Mouse (Mus musculus): ENCODE results near the gene Ece2. TPM values are rescaled to one million over a fixed set of nuclear protein-coding genes. Genes with fewer than 3 reads are reported as not detected.

Gene Ece2
- total RNA-seq, 2 experiments from 2014 or later, result 21.5 to 26.8 TPM

DNA sequence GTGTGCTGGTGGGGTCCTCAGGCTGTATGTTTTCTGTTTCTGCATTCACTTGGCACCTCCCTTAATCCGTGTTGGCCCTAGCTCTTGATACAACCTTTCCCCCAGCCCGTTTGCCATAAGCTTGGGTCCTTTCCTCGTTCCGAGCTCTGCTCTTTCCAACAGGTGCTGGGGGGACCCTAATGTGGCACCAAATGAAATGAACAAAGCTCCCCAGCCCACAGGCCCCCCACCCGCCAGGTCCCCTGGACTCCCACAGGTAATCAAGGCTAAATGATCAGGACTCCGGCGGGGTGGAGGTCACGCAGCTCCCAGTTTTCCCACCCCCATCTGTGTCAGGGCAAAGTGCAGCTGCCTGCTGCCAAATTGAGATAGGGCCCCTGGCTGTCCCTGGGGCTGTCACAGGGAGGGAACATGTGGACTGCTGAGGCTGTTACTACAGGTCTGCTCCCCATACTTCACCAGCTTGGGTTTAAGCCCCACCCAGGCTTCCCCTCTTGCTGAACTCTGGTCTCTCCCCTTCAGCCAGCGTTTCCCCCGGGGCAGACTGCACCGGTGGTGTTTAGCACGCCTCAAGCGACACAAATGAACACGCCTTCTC lies 44.2 kb downstream of the Ece2 start:
- DNase-seq (ENCODE audit: low spot score in 2 of 2), result no peak
- intact Hi-C loops (cut with DNase I), result loop anchor here (2.0 kb wide), 1 partner anchor 21 kb away; no protein-coding TSS in a partner anchor

DNA sequence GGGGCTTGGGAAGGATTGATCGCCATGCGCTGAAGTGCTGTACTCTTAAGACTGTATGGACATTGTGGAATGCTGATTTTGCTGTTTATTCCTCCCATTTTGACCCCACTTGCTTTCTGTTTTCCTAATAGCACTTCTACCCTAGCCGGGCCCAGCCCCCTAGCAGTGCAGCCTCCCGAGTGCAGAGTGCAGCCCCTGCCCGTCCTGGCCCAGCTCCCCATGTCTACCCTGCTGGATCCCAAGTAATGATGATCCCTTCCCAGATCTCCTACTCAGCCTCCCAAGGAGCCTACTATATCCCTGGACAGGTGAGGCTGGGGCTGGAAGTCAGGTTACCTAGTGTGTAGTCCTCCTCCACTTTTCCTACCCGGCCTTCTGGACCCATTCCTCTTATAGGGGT lies 45.6 kb downstream of the Ece2 start:
- intact Hi-C loops (cut with DNase I), result no loop called here
- DNase-seq (ENCODE audit: low spot score in 2 of 2), result no peak

DNA sequence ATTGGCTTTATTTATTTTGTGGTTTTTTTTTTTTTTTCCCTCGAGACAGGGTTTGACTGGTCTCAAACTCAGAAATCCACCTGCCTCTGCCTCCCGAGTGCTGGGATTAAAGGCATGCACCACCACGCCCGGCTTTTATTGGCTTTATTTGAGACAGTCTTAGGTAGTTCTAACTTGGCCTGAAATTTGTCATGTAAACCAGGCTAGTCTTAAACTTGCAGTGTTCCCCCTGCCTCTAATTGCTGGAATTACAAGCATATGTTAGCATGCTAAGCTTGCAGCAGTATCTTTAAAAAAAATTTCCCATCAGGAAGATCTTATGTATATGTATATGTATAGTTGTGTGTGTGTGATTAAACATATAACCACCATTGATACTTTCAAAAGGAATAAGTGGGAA lies 47.1 kb downstream of the Ece2 start:
- DNase-seq (ENCODE audit: low spot score in 2 of 2), result no peak
- intact Hi-C loops (cut with DNase I), result no loop called here

DNA sequence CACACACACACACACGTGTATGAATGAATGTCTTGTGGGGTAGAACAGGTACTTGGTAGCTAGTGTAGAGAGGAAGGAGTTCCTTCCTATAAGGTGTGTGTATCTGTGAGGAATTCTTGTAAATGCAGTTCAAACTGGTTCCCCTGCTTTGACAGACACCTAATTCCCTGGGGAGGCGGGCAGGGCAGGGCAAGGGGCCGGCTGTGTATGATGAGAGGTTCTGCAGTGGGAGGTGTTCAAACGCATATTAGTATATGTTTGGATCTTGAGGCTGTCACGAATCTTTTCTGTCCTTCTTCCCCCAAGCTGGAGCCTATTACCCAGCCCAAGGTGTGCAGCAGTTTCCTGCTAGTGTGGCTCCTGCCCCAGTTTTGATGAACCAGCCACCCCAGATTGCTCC lies 47.8 kb downstream of the Ece2 start:
- no peak for DNase-seq (ENCODE audit: low spot score in 2 of 2)
- intact Hi-C loops (cut with DNase I), result no loop called here

- intact Hi-C loops (cut with DNase I), result loop anchor here (2.0 kb wide), 1 partner anchor 15 kb away; the partner anchor contains the start of gene Fam131a
- DNase-seq (ENCODE audit: low spot score in 2 of 2), result peak; percentile 64 to 84
These were observed 48.5 kb downstream of the Ece2 start for GRCm38 (mm10) chr16:20677974-20678675.

DNA sequence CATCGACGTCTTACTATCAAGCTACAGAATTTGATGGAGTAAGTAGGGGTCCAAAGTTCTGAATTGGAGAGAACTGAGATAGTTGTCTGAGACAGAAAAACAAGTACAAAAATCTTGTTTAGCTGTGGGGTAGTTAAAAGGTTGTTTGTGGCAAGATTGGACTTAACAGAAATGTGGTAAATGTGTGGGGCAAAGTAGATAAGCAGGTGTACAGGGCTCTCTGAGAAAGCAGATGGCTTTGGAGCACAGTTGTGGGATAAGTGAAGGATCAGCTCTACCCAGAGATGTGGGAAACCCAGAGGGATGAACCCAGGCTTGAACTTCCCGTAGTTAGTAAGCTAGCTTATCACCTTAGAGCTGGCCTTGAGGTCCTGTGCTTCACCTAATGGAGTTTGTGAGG lies 61.1 kb downstream of the Ece2 start:
- no peak for DNase-seq (ENCODE audit: low spot score in 2 of 2)
- intact Hi-C loops (cut with DNase I), result no loop called here

DNA sequence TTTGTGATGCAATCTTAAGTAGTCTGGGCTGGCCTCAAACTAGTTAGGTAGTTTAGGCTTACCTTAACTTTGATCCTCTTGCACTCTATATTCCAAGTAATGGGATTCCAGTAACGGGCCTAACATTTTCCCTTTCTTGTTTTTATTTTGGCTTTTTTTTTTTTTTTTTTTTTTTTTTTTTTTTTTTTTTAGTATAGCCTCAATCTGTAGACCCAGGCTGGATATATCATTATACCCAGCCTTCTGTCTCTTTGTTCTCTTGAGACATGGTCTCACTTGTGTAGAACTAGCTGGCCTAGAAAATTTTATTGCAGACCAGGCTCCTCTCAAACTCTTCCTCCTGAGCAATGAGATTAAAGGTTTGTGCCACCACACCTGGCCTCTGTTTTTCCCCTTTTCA lies 62.0 kb downstream of the Ece2 start:
- intact Hi-C loops (cut with DNase I), result loop anchor here (2.0 kb wide), 1 partner anchor 13 kb away; no protein-coding TSS in a partner anchor
- DNase-seq (ENCODE audit: low spot score in 2 of 2), result no peak

DNA sequence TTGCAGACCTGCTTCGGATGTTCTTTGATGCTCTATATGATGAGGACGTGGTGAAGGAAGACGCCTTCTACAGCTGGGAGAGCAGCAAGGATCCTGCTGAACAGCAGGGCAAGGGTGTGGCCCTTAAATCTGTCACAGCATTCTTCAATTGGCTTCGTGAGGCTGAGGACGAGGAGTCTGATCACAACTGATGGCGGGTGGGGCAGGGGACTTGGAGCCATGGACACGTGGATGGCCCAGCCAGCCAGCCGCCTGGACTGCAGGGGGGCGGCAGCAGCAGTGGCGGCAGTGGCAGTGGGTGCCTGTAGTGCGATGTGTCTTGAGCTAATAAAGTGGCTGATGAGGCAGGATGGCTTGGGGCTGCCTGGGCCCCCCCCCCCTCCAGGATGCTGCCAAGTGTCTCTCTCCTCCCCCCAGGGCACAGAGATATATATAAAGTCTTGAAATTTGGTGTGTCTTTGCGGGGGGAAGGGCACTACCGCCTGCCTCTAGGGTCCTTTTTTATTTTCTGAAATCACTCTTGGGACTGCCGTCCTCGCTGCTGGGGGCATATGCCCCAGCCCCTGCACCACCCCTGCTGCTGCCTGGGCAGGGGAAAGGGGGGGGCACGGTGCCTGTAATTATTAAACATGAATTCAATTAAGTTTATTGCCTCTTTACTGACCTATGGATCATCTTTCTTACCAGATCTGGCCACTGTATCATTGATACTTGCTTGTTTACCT lies 62.8 kb downstream of the Ece2 start:
- intact Hi-C loops (cut with DNase I), result loop anchor here (2.0 kb wide), 1 partner anchor 14 kb away; no protein-coding TSS in a partner anchor

GRCm38 (mm10) chr16:20693111-20693701 lies 63.6 kb downstream of the Ece2 start, which contains the start of gene Fam131a:
Gene Fam131a (plus strand): TSS chr16:20693241.
- intact Hi-C loops (cut with DNase I), result loop anchor here (2.0 kb wide), 1 partner anchor 14 kb away; no protein-coding TSS in a partner anchor
- peak; percentile 95 to 98 for DNase-seq (ENCODE audit: low spot score in 2 of 2)

More for the DNA sequence above, 62.8 kb downstream of the Ece2 start:
- no peak for DNase-seq (ENCODE audit: low spot score in 2 of 2)

- intact Hi-C loops (cut with DNase I), result loop anchor here (1.0 to 5.0 kb wide), 4 partner anchors 22 to 488 kb away; partner anchors contain the start of genes Clcn2 and Polr2h
- DNase-seq (ENCODE audit: low spot score in 2 of 2), result peak; percentile 73 to 96
These were observed 65.2 kb downstream of the Ece2 start for GRCm38 (mm10) chr16:20694781-20695180.

DNA sequence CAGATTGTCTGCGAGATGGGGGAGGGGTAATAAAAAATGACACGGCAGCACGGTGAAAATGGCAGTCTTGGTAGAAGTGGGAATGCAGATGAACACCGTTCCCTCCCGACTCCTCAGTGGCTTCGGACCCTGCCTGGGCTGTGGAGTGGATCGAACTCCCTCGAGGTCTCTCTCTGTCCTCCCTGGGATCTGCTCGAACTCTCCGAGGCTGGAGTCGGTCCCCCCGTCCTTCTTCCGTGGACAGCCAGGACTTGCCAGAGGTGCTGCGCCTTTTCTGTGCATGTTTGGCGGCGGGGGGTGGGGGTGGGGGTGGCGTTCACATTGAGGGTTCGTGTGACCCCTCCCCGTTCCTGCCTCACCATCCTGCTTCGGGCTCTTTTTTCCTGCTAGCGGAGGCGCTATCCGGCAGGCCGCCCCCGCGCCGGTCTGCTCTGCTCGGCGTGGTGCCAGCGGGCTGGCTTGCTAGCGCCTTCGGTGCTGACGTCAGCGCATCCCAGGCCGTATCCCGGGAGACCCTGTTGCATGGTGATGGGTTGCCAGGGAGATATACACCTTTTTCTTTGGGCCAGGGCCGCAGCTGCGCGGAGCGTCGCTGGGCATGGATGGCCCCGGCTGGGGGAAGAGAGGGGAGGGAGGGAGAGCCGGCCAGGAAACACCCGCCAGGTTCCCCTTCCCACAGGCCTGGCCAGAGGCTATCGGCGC lies 66.1 kb downstream of the Ece2 start:
- intact Hi-C loops (cut with DNase I), result loop anchor here (1.0 to 5.0 kb wide), 4 partner anchors 21 to 487 kb away; partner anchors contain the start of genes Clcn2 and Polr2h
- DNase-seq (ENCODE audit: low spot score in 2 of 2), result peak; percentile 99

Small RNA genes within 50 kb of the gene (microRNA-seq; reads per million reads assigned to microRNA genes)
- 403 to 620 reads per million in 2 experiments for gene Mir1224

Other genes starting within 250 kb of the Ece2 start
- gene Abcc5, start 203.4 kb upstream of the Ece2 start, total RNA-seq (2021), result 100 to 1,000 TPM; 209 to 242 TPM
- 10 to 100 TPM; 60.8 to 61.7 TPM for gene Eif2b5, start 131.0 kb upstream of the Ece2 start, total RNA-seq (2021)
- gene Dvl3, start 112.8 kb upstream of the Ece2 start, total RNA-seq (2021), result 10 to 100 TPM; 70.9 to 72.1 TPM
- 100 to 1,000 TPM; 900 to 913 TPM for gene Ap2m1, start 94.3 kb upstream of the Ece2 start, total RNA-seq (2021)
- gene Abcf3, start 81.3 kb upstream of the Ece2 start, total RNA-seq (2021), result 10 to 100 TPM; 82.5 to 91.4 TPM
- gene Vwa5b2, start 40.4 kb upstream of the Ece2 start, total RNA-seq (2021), result 10 to 100 TPM; 49.0 to 58.2 TPM
- gene Eef1akmt4, start 18.2 kb upstream of the Ece2 start, total RNA-seq (2021), result 1 to 10 TPM; 1.8 to 2.7 TPM
- not detected for gene Gm49333, start 18.2 kb upstream of the Ece2 start, total RNA-seq (2021)
- gene Alg3, start 18.1 kb upstream of the Ece2 start, total RNA-seq (2021), result 10 to 100 TPM; 12.9 to 14.4 TPM
- gene Camk2n2, start 8.5 kb upstream of the Ece2 start, total RNA-seq (2021), result 100 to 1,000 TPM; 151 to 168 TPM
- gene Psmd2, start 21.8 kb downstream of the Ece2 start, total RNA-seq (2021), result 100 to 1,000 TPM; 230 to 231 TPM
- 100 to 1,000 TPM; 279 to 287 TPM for gene Eif4g1, start 38.5 kb downstream of the Ece2 start, total RNA-seq (2021)
- 100 to 1,000 TPM; 319 to 375 TPM for gene Fam131a, start 63.4 kb downstream of the Ece2 start, total RNA-seq (2021)
- 10 to 100 TPM; 23.0 to 23.6 TPM for gene Polr2h, start 87.8 kb downstream of the Ece2 start, total RNA-seq (2021)
- 10 to 100 TPM; 58.7 to 60.9 TPM for gene Clcn2, start 87.9 kb downstream of the Ece2 start, total RNA-seq (2021)
- 10 to 100 TPM; 31.1 to 40.6 TPM for gene Chrd, start 103.3 kb downstream of the Ece2 start, total RNA-seq (2021)
- gene Thpo, start 104.7 kb downstream of the Ece2 start, total RNA-seq (2021), result 1 to 10 TPM; 4.6 to 4.7 TPM